Mouse (Mus musculus): ENCODE results near the gene Heatr9.
"Not testable (repeated sequence)": the region's sequence is repeated elsewhere in the genome, so short reads cannot be mapped to it uniquely, and the experiment has no call there.

The Heatr9 gene

GRCm38 (mm10) chr11:83522075-83522474, at the start of gene Heatr9:
Heatr9 (minus strand) TSS chr11:83522175.
- DNase-seq (ENCODE audit: low spot score in 2 of 2): no peak

- DNase-seq (ENCODE audit: low spot score in 2 of 2): no peak
Observed at GRCm38 (mm10) chr11:83570189-83570588, 48.2 kb upstream of the Heatr9 start.

- DNase-seq (ENCODE audit: low spot score in 2 of 2): no peak
Observed at GRCm38 (mm10) chr11:83569249-83569648, 47.3 kb upstream of the Heatr9 start.

- DNase-seq (ENCODE audit: low spot score in 2 of 2): no peak
Observed at GRCm38 (mm10) chr11:83568786-83569185, 46.8 kb upstream of the Heatr9 start.

DNA sequence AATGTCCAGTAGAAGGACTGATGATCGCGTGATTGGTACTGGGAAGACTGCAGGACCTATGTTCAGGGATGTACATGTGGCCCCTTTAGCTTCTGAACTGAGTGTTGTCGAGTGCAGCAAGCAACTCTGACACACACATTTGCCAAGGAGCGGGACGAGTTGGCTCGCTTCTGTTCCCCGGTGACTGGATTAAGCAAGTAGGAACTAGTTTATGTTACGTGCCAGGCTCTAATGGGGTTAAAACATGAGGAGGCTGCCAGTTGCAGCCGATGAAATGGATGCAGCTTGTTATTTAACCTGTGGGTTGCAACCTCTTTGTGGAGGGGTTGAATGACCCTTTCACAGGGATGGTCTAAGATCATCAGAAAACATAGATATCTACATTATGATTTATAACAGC, 46.1 kb upstream of the Heatr9 start:
- DNase-seq (ENCODE audit: low spot score in 2 of 2): no peak

- DNase-seq (ENCODE audit: low spot score in 2 of 2): no peak
Observed at GRCm38 (mm10) chr11:83567311-83567710, 45.3 kb upstream of the Heatr9 start.

GRCm38 (mm10) chr11:83566617-83567016, 44.6 kb upstream of the Heatr9 start:
- DNase-seq (ENCODE audit: low spot score in 2 of 2): no peak

- DNase-seq (ENCODE audit: low spot score in 2 of 2): no peak
Observed at GRCm38 (mm10) chr11:83563754-83564153, 41.8 kb upstream of the Heatr9 start.

DNA sequence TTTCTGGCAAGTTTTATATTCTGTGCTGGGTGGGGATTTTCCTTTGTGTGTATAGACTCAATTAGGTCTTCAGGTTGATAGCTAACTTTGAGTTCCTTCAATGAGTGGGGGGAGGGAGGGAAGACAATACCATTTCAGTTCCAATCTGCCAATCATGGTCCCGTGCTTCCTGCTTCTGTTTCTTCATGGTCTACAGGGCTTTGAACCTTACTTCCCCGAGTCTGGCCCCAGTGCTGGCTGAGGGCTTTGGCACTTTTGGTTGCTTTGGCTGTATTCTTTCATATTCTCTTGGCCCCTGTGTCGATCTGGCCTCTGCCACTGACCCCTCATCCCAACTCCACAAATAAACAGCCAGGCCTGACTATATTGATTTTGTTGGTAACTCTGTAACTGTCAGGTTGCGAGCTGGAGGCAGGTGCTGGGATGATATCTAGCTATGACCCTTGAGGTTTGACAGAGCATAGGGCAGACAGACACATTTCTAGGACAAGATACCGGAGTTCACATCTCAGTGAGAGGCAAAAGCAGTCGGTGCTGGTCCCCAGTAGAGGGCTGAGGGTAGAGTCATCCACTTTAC, 40.4 kb upstream of the Heatr9 start:
- DNase-seq (ENCODE audit: low spot score in 2 of 2): no peak

GRCm38 (mm10) chr11:83560405-83560804, 38.4 kb upstream of the Heatr9 start:
- no peak for DNase-seq (ENCODE audit: low spot score in 2 of 2)

DNA sequence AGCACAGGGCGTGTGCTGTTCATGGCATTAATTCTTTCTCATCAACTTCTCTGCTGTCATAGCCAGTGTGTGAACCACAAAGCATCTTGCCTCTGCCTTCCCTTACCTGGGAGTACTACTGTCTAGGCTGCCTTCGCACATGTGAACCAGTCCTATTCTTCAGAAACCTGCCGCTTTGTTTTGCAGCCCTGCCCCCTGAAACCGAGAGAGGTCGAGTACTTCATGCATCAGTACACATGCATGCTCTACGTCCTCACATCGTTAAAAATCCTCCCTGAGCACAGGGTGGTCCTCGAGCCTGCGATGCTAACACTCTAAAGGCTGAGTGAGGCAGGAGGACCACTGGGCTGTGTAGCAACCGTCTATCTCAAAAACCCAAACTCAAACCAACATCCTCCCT, 35.1 kb upstream of the Heatr9 start:
- DNase-seq (ENCODE audit: low spot score in 2 of 2): no peak

GRCm38 (mm10) chr11:83556085-83556781, 34.3 kb upstream of the Heatr9 start:
- DNase-seq (ENCODE audit: low spot score in 2 of 2): peak; percentile 19 to 28

- DNase-seq (ENCODE audit: low spot score in 2 of 2): no peak
Observed at GRCm38 (mm10) chr11:83551668-83552067, 29.7 kb upstream of the Heatr9 start.

DNA sequence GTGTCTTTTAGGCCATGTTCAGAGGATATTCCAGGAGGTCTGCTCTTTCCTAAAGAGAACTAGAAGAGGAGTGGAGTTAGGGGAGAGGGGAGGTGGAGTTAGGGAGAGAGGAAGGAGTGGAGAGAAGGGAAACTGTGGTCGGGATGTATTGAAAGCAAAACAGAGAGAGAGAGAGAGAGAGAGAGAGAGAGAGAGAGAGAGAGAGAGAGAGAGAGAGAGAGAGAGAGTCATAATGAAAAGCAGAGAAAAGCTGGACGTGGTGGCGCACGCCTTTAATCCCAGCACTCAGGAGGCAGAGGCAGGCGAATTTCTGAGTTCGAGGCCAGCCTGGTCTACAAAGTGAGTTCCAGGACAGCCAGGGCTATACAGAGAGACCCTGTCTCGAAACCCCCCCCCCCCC, 29.1 kb upstream of the Heatr9 start:
- not testable (repeated sequence) for DNase-seq (ENCODE audit: low spot score in 2 of 2)

GRCm38 (mm10) chr11:83550186-83550632, 28.2 kb upstream of the Heatr9 start:
- DNase-seq (ENCODE audit: low spot score in 2 of 2): no peak

- DNase-seq (ENCODE audit: low spot score in 2 of 2): no peak
Observed at GRCm38 (mm10) chr11:83544214-83544613, 22.2 kb upstream of the Heatr9 start.

DNA sequence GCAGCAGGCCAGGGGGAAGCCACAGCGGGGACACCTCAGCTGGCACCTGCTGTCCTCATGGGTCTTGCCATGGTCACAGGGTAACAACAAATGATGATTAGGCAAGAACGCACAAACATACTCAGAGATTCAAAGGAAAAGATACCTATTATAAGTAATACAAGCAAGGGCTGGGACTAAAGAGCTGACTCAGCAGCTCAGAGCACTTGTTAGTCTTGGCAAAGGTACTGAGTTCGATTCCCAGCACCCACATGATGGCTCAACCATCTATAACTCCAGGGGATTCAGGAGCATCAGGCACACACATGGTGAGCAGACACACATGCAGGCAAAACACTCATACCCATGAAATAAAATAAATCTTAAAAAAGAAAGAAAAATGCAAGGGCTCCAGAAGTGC, 19.4 kb upstream of the Heatr9 start:
- DNase-seq (ENCODE audit: low spot score in 2 of 2): no peak

DNA sequence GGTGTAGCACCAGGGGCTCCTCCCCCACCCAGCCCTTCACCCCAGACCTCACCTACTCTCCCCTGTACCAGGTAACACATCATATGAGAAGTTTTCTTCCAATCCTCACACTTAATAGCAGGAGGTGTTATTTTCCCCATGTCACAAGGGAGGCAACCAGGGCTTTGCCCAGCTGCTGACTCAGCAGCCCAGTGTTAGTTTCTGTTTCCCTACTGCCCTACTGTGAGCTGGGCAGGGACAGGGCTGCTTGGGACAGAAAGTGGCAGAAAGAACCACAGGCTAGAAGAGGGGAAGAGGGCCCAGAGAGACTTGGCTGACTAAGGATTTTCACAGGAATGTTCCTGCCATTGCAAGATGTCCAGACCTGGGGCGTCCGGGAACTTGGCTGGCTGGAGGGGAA, 19.0 kb upstream of the Heatr9 start:
- DNase-seq (ENCODE audit: low spot score in 2 of 2): no peak

DNA sequence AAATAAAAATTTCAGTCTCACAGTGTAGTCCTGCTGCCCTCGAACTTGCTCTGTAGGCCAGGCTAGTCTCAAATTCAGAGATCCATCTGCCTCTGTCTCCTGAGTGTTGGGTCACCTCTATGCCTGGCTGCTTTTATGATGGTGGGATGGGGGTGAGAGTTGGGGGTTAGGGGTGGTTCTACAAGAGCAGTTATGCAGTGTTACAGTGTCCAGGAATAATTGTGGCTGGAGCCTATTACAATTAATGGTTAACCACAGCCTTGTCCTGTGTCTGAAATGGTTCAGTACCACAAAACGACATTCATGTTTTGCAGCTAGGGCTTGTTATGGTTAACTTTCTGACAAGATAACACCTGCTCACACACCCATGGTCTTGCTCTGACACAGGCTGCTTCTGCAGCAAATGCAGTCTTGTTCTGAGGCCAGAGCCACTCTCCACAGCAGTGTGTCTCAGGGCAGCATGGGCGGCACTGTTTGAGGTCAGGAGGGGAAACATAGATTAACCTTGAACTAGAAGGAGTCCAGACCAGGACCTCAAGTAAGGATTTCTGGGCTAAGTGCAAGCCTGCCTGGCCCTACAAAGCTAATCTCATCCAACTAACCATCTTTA, 16.8 kb upstream of the Heatr9 start:
- DNase-seq (ENCODE audit: low spot score in 2 of 2): no peak

GRCm38 (mm10) chr11:83536831-83537230, 14.9 kb upstream of the Heatr9 start:
- no peak for DNase-seq (ENCODE audit: low spot score in 2 of 2)

DNA sequence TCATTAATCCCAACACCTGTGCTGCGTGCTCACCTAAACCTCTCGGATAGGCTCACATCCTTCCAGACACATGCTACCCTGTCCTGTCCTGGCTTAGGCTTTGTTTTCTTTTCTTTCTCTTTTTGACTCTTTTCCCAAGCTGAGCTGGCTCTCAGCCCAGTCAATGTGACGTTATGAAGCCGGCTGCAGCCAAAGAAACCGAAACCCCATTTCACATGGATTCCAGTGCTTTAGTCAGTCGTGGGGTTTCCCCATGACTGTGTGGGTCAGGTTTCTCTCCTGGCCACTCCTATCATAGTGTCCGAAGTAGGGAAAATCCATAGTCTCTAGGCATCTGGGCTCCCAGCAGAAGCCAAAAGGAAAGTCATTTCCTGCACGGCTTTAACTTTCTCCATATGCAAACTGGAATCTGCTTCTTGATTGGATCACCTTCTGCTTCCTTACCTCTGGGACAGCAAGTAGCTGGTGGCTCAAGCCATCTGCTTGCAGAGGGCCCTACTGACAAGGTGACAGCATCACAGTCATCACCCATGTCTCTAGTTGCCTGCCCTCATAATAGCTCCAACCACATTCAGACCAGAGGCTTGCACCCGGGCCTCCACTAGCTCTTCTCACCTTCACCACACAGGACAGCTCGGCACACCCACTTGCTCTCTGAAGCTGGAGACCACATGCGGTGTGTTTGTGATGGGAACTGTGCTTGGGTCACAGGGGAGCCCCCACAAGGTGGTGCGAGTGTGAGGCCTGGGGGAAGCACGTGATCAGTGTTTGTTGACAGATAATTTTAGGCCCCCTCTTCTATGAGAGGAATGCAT, 12.8 kb upstream of the Heatr9 start:
- DNase-seq (ENCODE audit: low spot score in 2 of 2): peak in 1 of 2 experiments; percentile 71

DNA sequence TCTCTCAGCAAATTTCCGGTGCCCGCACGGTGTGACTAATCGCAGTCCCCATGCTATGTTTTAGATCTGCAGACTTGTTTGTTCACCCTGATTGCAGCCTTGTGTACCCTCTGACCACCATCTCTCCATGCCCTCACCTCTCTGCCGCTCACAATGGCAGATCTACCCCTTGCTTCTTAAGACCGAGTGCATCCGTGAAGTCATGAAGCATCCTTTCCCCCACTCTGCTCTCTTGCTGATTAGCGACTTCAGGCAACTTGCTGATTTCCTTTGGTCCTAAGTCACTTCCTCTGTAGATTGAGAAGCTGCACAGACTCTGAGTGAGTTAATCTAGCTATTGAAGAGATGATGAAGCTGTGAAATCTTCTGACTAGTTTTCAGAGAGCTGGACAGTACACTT, 12.2 kb upstream of the Heatr9 start:
- DNase-seq (ENCODE audit: low spot score in 2 of 2): no peak

Data from left cerebral cortex, adult 9 months (tissue).